Mouse (Mus musculus): ENCODE data around the gene Eml5. TPM values are rescaled to one million over a fixed set of nuclear protein-coding genes. Genes with fewer than 3 reads are reported as not detected.
A peak's percentile ranks its signal among the peaks of the same experiment; 100 is the strongest.

The Eml5 gene
- polyA plus RNA-seq, 2 experiments = 2.3 to 4.6 TPM

DNA sequence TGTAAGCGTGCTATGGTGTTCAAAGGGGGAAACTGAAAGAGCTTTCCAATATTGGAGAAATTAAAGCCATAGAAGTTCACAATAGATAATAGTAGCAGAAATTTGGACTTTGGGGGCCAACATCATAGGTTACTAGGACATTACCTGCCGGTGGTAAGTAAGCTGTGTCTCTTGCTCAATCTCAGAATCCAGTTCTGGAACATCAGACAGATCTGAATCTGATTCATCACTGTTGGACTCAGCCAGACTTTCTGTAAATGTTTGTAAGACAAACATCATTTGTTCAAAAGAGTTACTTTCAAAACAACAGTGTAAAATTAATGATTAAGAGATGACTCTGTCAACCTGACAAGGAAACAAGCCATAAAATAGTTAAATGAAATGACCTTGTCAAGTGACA, 41.0 kb downstream of the Eml5 start:
- Histone ChIP-seq H3K27me3 (ENCODE audit: control insufficient read depth, insufficient read depth, low read length) (no peaks in the 10 kb centered on the region), H3K36me3 (ENCODE audit: control insufficient read depth, insufficient read depth, low read length) (no peaks in the 10 kb centered on the region), H3K9me3 (ENCODE audit: control insufficient read depth, low read length) (no peaks in the 10 kb centered on the region), H3K4me2 (replicated peaks; ENCODE audit: low read depth, low read length, severe bottlenecking) (no peak overlapping the region), H3K27ac (replicated peaks; ENCODE audit: low read depth, low read length) (no peak overlapping the region), H3K4me3 (replicated peaks; ENCODE audit: low read length) (no peak overlapping the region), H3K9ac (ENCODE audit: low read depth, low read length, severe bottlenecking) (no peak overlapping the region), H3K4me1 (ENCODE audit: control insufficient read depth, insufficient read depth, low read length) (no peaks in the 10 kb centered on the region)
- no peak for ATAC-seq (ENCODE audit: low FRiP score, low read depth)
- WGBS = 78% methylated on average over 2 of the region's 2 CpGs
- DNase-seq (ENCODE audit: low spot score) = no peak
- TF ChIP-seq POLR2A (IDR thresholded peaks at IDR 0.05; ENCODE audit: borderline replicate concordance, extremely low read depth, insufficient read depth, insufficient read length) = no peak

GRCm38 (mm10) chr12:98850767-98851166, 50.5 kb downstream of the Eml5 start:
- Histone ChIP-seq H3K4me3 (replicated peaks; ENCODE audit: low read length) (no peak overlapping the region), H3K9me3 (ENCODE audit: control insufficient read depth, low read length) (no peaks in the 10 kb centered on the region), H3K36me3 (ENCODE audit: control insufficient read depth, insufficient read depth, low read length) (no peaks in the 10 kb centered on the region), H3K4me2 (replicated peaks; ENCODE audit: low read depth, low read length, severe bottlenecking) (no peak overlapping the region), H3K4me1 (ENCODE audit: control insufficient read depth, insufficient read depth, low read length) (no peaks in the 10 kb centered on the region), H3K27me3 (ENCODE audit: control insufficient read depth, insufficient read depth, low read length) (no peaks in the 10 kb centered on the region), H3K9ac (ENCODE audit: low read depth, low read length, severe bottlenecking) (no peak overlapping the region), H3K27ac (replicated peaks; ENCODE audit: low read depth, low read length) (no peak overlapping the region)
- WGBS = 24% methylated on average over 3 of the region's 3 CpGs
- ATAC-seq (ENCODE audit: low FRiP score, low read depth) = no peak
- peak; percentile 29 for DNase-seq (ENCODE audit: low spot score)
- TF ChIP-seq POLR2A (IDR thresholded peaks at IDR 0.05; ENCODE audit: borderline replicate concordance, extremely low read depth, insufficient read depth, insufficient read length) = no peak

DNA sequence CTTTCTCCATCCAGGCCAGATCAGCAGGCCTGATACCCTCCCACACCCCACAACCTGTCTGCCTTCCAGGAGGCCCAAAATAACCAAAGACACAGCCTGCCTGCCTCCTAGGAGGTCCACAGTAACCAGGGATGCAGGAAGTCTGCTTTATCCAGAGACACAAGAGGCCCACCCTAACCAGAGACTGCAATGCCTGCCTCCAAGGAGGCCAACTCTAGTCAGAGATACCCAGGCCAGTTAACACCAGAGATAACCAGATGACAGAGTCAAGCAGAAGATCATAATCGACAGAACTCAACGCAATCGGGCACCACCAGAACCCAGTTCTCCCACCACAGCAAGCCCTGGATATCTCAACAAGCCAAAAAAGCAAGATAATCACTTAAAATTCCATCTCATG, 56.5 kb downstream of the Eml5 start:
- DNase-seq (ENCODE audit: low spot score) (no peak), ATAC-seq (ENCODE audit: low FRiP score, low read depth) (no peak)
- Histone ChIP-seq H3K27ac (replicated peaks; ENCODE audit: low read depth, low read length) (no peak overlapping the region), H3K4me3 (replicated peaks; ENCODE audit: low read length) (no peak overlapping the region), H3K9me3 (ENCODE audit: control insufficient read depth, low read length) (no peaks in the 10 kb centered on the region), H3K4me2 (replicated peaks; ENCODE audit: low read depth, low read length, severe bottlenecking) (no peak overlapping the region), H3K9ac (ENCODE audit: low read depth, low read length, severe bottlenecking) (no peak overlapping the region), H3K4me1 (ENCODE audit: control insufficient read depth, insufficient read depth, low read length) (no peaks in the 10 kb centered on the region), H3K36me3 (ENCODE audit: control insufficient read depth, insufficient read depth, low read length) (no peaks in the 10 kb centered on the region), H3K27me3 (ENCODE audit: control insufficient read depth, insufficient read depth, low read length) (no peaks in the 10 kb centered on the region)
- WGBS = 96% methylated on average over 3 of the region's 3 CpGs
- no peak for TF ChIP-seq POLR2A (IDR thresholded peaks at IDR 0.05; ENCODE audit: borderline replicate concordance, extremely low read depth, insufficient read depth, insufficient read length)

- Histone ChIP-seq H3K36me3 (ENCODE audit: control insufficient read depth, insufficient read depth, low read length) (no peaks in the 10 kb centered on the region), H3K27me3 (ENCODE audit: control insufficient read depth, insufficient read depth, low read length) (no peaks in the 10 kb centered on the region), H3K4me2 (replicated peaks; ENCODE audit: low read depth, low read length, severe bottlenecking) (no peak overlapping the region), H3K27ac (replicated peaks; ENCODE audit: low read depth, low read length) (no peak overlapping the region), H3K4me1 (ENCODE audit: control insufficient read depth, insufficient read depth, low read length) (no peaks in the 10 kb centered on the region), H3K9me3 (ENCODE audit: control insufficient read depth, low read length) (no peaks in the 10 kb centered on the region), H3K4me3 (replicated peaks; ENCODE audit: low read length) (no peak overlapping the region), H3K9ac (ENCODE audit: low read depth, low read length, severe bottlenecking) (no peak overlapping the region)
- WGBS = 89% methylated on average over 3 of the region's 3 CpGs
- no peak for TF ChIP-seq POLR2A (IDR thresholded peaks at IDR 0.05; ENCODE audit: borderline replicate concordance, extremely low read depth, insufficient read depth, insufficient read length)
- no peak for ATAC-seq (ENCODE audit: low FRiP score, low read depth)
- DNase-seq (ENCODE audit: low spot score) = no peak
Measured at GRCm38 (mm10) chr12:98840135-98840534, 61.1 kb downstream of the Eml5 start.

- no peak for TF ChIP-seq POLR2A (IDR thresholded peaks at IDR 0.05; ENCODE audit: borderline replicate concordance, extremely low read depth, insufficient read depth, insufficient read length)
- DNase-seq (ENCODE audit: low spot score) (no peak), ATAC-seq (ENCODE audit: low FRiP score, low read depth) (no peak)
- Histone ChIP-seq H3K27me3 (ENCODE audit: control insufficient read depth, insufficient read depth, low read length) (no peaks in the 10 kb centered on the region), H3K9me3 (ENCODE audit: control insufficient read depth, low read length) (no peaks in the 10 kb centered on the region), H3K4me3 (replicated peaks; ENCODE audit: low read length) (no peak overlapping the region), H3K36me3 (ENCODE audit: control insufficient read depth, insufficient read depth, low read length) (no peaks in the 10 kb centered on the region), H3K4me2 (replicated peaks; ENCODE audit: low read depth, low read length, severe bottlenecking) (no peak overlapping the region), H3K4me1 (ENCODE audit: control insufficient read depth, insufficient read depth, low read length) (no peaks in the 10 kb centered on the region), H3K9ac (ENCODE audit: low read depth, low read length, severe bottlenecking) (no peak overlapping the region), H3K27ac (replicated peaks; ENCODE audit: low read depth, low read length) (no peak overlapping the region)
- WGBS = 89% methylated on average over 3 of the region's 3 CpGs
Measured at GRCm38 (mm10) chr12:98837940-98838339, 63.3 kb downstream of the Eml5 start.

- H3K9me3 ChIP-seq (ENCODE audit: control insufficient read depth, low read length) = no peaks in the 10 kb centered on the region
- 82% methylated on average over 2 of the region's 2 CpGs for WGBS
- no peak overlapping the region for H3K9ac ChIP-seq (ENCODE audit: low read depth, low read length, severe bottlenecking)
- H3K27me3 ChIP-seq (ENCODE audit: control insufficient read depth, insufficient read depth, low read length) = no peaks in the 10 kb centered on the region
- H3K4me3 ChIP-seq (replicated peaks; ENCODE audit: low read length) = no peak overlapping the region
- H3K4me1 ChIP-seq (ENCODE audit: control insufficient read depth, insufficient read depth, low read length) = no peaks in the 10 kb centered on the region
- DNase-seq (ENCODE audit: low spot score) (no peak), ATAC-seq (ENCODE audit: low FRiP score, low read depth) (no peak)
- no peak overlapping the region for H3K27ac ChIP-seq (replicated peaks; ENCODE audit: low read depth, low read length)
- H3K4me2 ChIP-seq (replicated peaks; ENCODE audit: low read depth, low read length, severe bottlenecking) = no peak overlapping the region
- no peaks in the 10 kb centered on the region for H3K36me3 ChIP-seq (ENCODE audit: control insufficient read depth, insufficient read depth, low read length)
- no peak for TF ChIP-seq POLR2A (IDR thresholded peaks at IDR 0.05; ENCODE audit: borderline replicate concordance, extremely low read depth, insufficient read depth, insufficient read length)
Measured at GRCm38 (mm10) chr12:98835466-98835865, 65.8 kb downstream of the Eml5 start.
